Comparison of ENCODE assay signal across 8 mouse cellular contexts in the genomic region with DNA sequence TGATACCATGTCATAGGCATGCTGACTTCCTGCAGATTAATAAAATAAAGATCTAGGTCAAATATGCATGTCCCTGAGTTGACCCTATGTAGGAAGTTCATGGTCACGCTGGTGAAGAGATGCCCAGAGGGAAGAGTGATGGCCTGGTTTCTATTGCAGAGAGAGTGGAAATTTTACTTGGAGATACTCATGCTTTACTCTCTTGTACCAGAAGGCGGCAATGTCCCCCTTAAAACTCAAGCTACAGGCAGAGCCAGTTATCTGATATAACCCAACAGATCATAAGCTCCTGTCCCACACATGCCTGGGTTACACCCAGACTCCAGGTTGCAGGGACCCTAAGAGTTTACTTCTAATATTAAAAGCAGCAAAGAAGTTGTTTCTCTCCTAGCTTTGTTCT.
DNase-seq lines count a peak whose midpoint lies in the region; ATAC-seq lines count a peak whose summit lies in the region.

No protein-coding gene starts in this region.

- H3K4me3 ChIP-seq in midbrain, embryonic 11.5 days (ENCODE audit: low read depth, low read length), result no peak overlapping the region
- no peak overlapping the region for H3K4me3 ChIP-seq in midbrain, embryonic 13.5 days (replicated peaks)

- ATAC-seq in midbrain, embryonic 11.5 days (ENCODE audit: low FRiP score), result peak; percentile 46; the same call in 1 of the 2 replicates
- no peak; the same call in 1 of the 2 replicates for ATAC-seq in midbrain, embryonic 13.5 days

- no peaks in the 10 kb centered on the region for H3K4me1 ChIP-seq in midbrain, embryonic 11.5 days (ENCODE audit: control insufficient read depth, insufficient read depth, low read length)
- no peaks in the 10 kb centered on the region for H3K4me1 ChIP-seq in midbrain, embryonic 13.5 days (replicated peaks)

- WGBS in midbrain, embryonic 11.5 days, result 68% methylated on average over 2 of the region's 2 CpGs
- 75% methylated on average over 2 of the region's 2 CpGs for WGBS in midbrain, embryonic 13.5 days

- no peak overlapping the region for H3K27ac ChIP-seq in midbrain, embryonic 11.5 days (ENCODE audit: low read depth, low read length)
- H3K27ac ChIP-seq in midbrain, embryonic 13.5 days, result no peak overlapping the region

- H3K4me2 ChIP-seq in midbrain, embryonic 11.5 days, result no peak overlapping the region
- H3K4me2 ChIP-seq in midbrain, embryonic 13.5 days (replicated peaks), result no peak overlapping the region

- peak; percentile 22 for DNase-seq in adrenal gland, adult 2 months
- no peak for DNase-seq in adrenal gland, adult 18-20 months (ENCODE audit: low spot score in 2 of 2)
- no peak for DNase-seq in midbrain, embryonic 11.5 days (ENCODE audit: low spot score, missing footprints)
- DNase-seq in forelimb bud, embryonic 11.5 days (ENCODE audit: low read depth, low spot score), result peak; percentile 2
- peak; percentile 24 for DNase-seq in layer of hippocampus, adult 9-11 months
- peak; percentile 42 for DNase-seq in telencephalon, adult 2 months (ENCODE audit: low read depth, low spot score)
- no peak for DNase-seq in testis, postnatal 10 days (ENCODE audit: low spot score)

- H3K36me3 ChIP-seq in midbrain, embryonic 11.5 days (ENCODE audit: control insufficient read depth, insufficient read depth, low read length), result no peaks in the 10 kb centered on the region
- H3K36me3 ChIP-seq in midbrain, embryonic 13.5 days, result 0 out of 2 replicates have a peak, but pooled peaks cover 3% of the 10 kb centered on the region

- no peak overlapping the region for H3K9ac ChIP-seq in midbrain, embryonic 11.5 days (ENCODE audit: low read length)
- H3K9ac ChIP-seq in midbrain, embryonic 13.5 days (replicated peaks), result no peak overlapping the region

- H3K9me3 ChIP-seq in midbrain, embryonic 11.5 days (ENCODE audit: control insufficient read depth, low read length), result no peaks in the 10 kb centered on the region
- H3K9me3 ChIP-seq in midbrain, embryonic 13.5 days, result no peaks in the 10 kb centered on the region

- no peaks in the 10 kb centered on the region for H3K27me3 ChIP-seq in midbrain, embryonic 11.5 days (ENCODE audit: control insufficient read depth, insufficient read depth, low read length)
- H3K27me3 ChIP-seq in midbrain, embryonic 13.5 days, result no peaks in the 10 kb centered on the region

Comparison
In these comparisons a context has a peak if more than half of its experiments do, and no peak if none do; other contexts are left out.
1. DNase-seq: peak in adrenal gland, adult 2 months (single experiment), forelimb bud, embryonic 11.5 days (single experiment), layer of hippocampus, adult 9-11 months (single experiment) and telencephalon, adult 2 months (single experiment); none in adrenal gland, adult 18-20 months (0 of 2), midbrain, embryonic 11.5 days (single experiment) and testis, postnatal 10 days (single experiment).